Mouse (Mus musculus) spleen, adult 2 months (tissue): Measurements from ENCODE around the gene Ppp2r2c.

Experiments
- CTCF ChIP-seq: fragments of 200-500 bp; IDR thresholded peaks from 2 replicates; pipeline ENCODE4 v1.5.1; 2011; ENCODE audit warnings: mild to moderate bottlenecking, inconsistent platforms; ENCODE audit not compliant: insufficient read depth, insufficient read length, insufficient replicate concordance; ENCODE audit errors: extremely low read depth
- POLR2A ChIP-seq: fragments of 200-500 bp; IDR thresholded peaks from 2 replicates; pipeline ENCODE4 v1.6.1; 2011; ENCODE audit warnings: low read depth, low read length, inconsistent platforms

- TF ChIP-seq CTCF (no peak), POLR2A (no peak)
Measured at GRCm38 (mm10) chr5:36839032-36839431, 29.3 kb upstream of the Ppp2r2c start.
